ENCODE assay signal across 8 mouse cellular contexts in the genomic region with DNA sequence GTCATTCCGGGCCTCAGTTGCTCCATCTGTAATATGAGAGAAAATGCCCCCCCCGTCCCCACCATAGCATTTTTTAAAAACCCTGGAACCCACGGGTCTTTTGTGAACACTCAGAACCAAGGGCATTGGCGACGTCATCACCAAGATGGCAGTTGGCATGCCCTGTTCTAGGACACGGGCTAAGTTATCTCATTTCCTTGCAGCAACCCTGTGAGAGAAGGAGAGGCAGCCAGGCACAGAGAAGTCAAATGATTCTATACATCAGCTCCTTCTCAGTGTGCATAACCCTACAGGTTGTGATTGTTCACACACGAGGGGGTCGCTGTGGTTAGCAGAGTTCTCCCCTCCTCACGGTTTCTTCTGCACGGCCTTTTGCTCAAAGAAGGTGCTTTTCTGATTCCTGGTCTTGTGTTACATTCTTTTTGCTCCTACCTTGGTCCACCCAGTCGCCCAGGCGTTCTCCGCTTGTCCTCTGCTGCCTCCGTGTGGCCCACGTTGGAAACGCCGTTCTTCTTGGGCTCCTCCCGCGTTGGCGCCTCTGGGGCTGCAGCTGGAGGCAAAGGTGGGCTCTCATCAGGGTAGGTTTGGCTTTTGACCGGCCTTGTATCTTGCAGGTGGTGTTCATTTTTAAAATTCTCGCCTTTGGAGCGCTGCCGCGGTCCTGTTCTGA. TPM values are rescaled to one million over a fixed set of nuclear protein-coding genes. Genes with fewer than 3 reads are reported as not detected.
DNase-seq lines count a peak whose midpoint lies in the region; ATAC-seq lines count a peak whose summit lies in the region.

No protein-coding gene starts in this region.

- H3K27me3 ChIP-seq in forebrain, embryonic 13.5 days: peaks cover 50% of the 10 kb centered on the region

- H3K4me3 ChIP-seq in forebrain, embryonic 13.5 days: no peak overlapping the region

- 14% methylated on average over 25 of the region's 25 CpGs for WGBS in forebrain, embryonic 13.5 days

- H3K27ac ChIP-seq in forebrain, embryonic 13.5 days: no peak overlapping the region

- peak; percentile 69 for ATAC-seq in forebrain, embryonic 13.5 days
- peak; percentile 36; the same call in 1 of the 2 replicates for ATAC-seq in neutrophil, adult 5-6 weeks (ENCODE audit: extremely low read depth, insufficient number of reproducible peaks, low FRiP score, poor library complexity, severe bottlenecking)

- peak overlapping the region; percentile 40; the same call in 1 of the 2 replicates for H3K9ac ChIP-seq in forebrain, embryonic 13.5 days

- peaks cover 15% of the 10 kb centered on the region for H3K4me1 ChIP-seq in forebrain, embryonic 13.5 days

- H3K9me3 ChIP-seq in forebrain, embryonic 13.5 days (replicated peaks): no peaks in the 10 kb centered on the region

- H3K4me2 ChIP-seq in forebrain, embryonic 13.5 days: peak overlapping the region; percentile 41

- intact Hi-C loops in heart, postnatal 36 days (cut with DNase I): loop anchor here (5.0 to 10.0 kb wide), 2 partner anchors 447 to 515 kb away; no protein-coding TSS in a partner anchor

- H3K36me3 ChIP-seq in forebrain, embryonic 13.5 days (ENCODE audit: poor library complexity, severe bottlenecking): no peaks in the 10 kb centered on the region

- peak; percentile 19 to 43 for DNase-seq in CD8-positive naive resting alpha-beta T cell, adult 2 months (ENCODE audit: low read depth in 2 of 2, low spot score in 2 of 2)
- DNase-seq in c-Kit-positive CD71-negative TER-119-negative erythroid progenitor cells, embryonic 14.5 days (ENCODE audit: low read depth): peak; percentile 63
- peak; percentile 66 to 80 for DNase-seq in heart, postnatal 36 days
- peak; percentile 84 for DNase-seq in layer of hippocampus, adult 11-12 months (ENCODE audit: low spot score)
- peak; percentile 41 to 52 for DNase-seq in lung, adult 18-20 months
- DNase-seq in thymus, adult 18-20 months: peak; percentile 23 to 24

RNA-seq across cellular contexts. Expression of gene Dmrta2, which starts 44.2 kb away (rescaled TPM):
- 6.1 and 7.1 TPM in 2 replicates for polyA plus RNA-seq in forebrain, embryonic 13.5 days (2015; fragmentation: Nextera tagmentation; extraction: Ambion mirVana)
- total RNA-seq in heart, postnatal 36 days (2021): under 1 TPM; 0.08 to 0.16 TPM
- not detected in 2 replicates for total RNA-seq in neutrophil, adult 5-6 weeks (2017)

Comparison
In these comparisons a context has a peak if more than half of its experiments do, and no peak if none do; other contexts are left out.
1. DNase-seq: peak in every context shown above with its lines; median percentile 84 in layer of hippocampus, adult 11-12 months; 73 in heart, postnatal 36 days; 63 in c-Kit-positive CD71-negative TER-119-negative erythroid progenitor cells, embryonic 14.5 days; 46 in lung, adult 18-20 months; 31 in CD8-positive naive resting alpha-beta T cell, adult 2 months; 24 in thymus, adult 18-20 months.